Mouse (Mus musculus): ENCODE data around the gene Gpsm1.

GRCm38 (mm10) chr2:26317991-26318672 lies 2.8 kb downstream of the Gpsm1 start:
- TF ChIP-seq CTCF (IDR thresholded peaks at IDR 0.05), result no peak
- no peak for TF ChIP-seq EP300 (IDR thresholded peaks at IDR 0.05)
